Mouse (Mus musculus) gastrocnemius, postnatal 25 days (tissue): ENCODE data around the gene Itpkb. TPM values are rescaled to one million over a fixed set of nuclear protein-coding genes. Genes with fewer than 3 reads are reported as not detected.
A peak's percentile ranks its signal among the peaks of the same experiment; 100 is the strongest.

ENCODE experiments used
- DNase-seq: peaks from one replicate; pipeline ENCODE4 v3.0.0; 2022
- total RNA-seq, 2 experiments: library from RNA; stranded (reverse); gene quantifications; 1 replicate in 1 of 2; 2 replicates in 1 of 2; pipeline ENCODE4 v1.2.3; 2021

Itpkb gene
- total RNA-seq, 2 experiments from 2014 or later: 16.0 to 18.0 TPM

DNA sequence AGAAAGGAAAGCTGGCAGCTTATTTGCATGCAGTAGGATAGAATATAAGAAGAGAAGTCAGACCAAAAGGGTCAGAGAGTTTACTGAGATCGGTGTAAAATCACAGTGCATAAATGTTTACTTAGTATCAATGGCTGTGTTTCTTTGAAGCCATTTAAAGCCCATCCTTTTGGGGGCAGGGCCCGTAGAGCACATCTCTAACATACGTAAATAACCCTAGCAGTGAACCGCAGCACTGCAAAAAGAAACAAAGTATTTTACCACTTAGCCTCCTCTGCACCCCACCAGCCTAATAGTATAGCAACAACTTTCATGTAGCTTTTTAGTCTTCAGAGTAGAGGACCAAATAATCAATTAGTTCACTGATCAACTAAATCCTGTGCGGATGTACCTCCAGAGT is 67.4 kb downstream of the Itpkb start:
- DNase-seq: no peak

DNA sequence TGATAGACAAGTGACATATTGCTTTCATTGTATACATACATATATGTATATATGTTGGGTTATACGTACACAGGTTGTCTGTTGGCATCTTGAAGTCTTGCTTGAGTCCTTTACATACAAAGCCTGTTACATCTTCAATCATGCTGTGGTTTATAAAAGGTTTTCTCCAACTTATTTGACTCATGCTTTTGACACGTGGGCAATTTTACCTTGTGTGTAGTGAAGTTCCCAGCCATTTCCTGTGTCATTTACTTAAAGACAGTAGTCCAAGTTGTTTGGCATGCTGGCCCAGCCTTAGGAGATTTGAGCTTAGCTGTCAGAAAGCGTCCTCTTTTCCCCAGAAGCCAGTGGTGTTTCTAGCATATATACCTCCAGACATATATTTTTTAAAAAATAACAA is 68.2 kb downstream of the Itpkb start:
- DNase-seq: no peak

DNA sequence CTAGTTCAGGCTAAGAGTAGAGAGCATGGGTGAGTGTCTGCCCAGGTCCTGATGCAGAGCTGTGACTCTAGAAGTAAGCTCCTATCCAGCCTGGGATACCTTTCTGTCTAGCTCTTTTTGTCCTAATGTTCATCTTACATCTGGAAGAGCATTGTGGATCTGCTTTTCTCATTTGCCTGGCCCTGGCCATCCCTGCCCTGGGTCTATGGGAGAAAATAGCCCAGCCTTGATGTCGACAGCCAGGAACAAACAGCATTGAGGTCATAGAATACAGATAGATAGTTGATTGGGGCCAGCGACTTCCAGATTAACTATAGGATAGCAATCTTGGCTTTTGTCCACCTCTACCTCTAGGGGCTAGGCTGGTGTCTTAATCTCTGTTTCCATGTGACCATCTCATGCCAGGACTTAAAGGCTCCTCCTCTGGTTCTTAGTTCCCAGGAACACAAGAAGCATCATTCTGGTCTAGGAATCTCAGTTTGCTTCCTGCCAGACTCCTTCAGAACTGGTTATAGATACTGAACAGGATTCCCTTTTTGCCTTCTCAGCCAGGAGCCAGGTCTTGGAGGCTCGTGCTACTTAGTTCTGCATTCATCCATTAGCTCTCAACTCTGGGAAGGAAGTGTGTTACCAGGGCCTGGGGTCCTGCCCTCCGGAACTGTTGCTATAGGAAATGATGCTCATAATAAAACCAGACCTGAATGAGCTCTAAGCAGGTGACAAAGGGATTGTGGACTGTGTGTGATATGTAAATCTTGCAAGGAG is 70.6 kb downstream of the Itpkb start:
- no peak for DNase-seq

DNA sequence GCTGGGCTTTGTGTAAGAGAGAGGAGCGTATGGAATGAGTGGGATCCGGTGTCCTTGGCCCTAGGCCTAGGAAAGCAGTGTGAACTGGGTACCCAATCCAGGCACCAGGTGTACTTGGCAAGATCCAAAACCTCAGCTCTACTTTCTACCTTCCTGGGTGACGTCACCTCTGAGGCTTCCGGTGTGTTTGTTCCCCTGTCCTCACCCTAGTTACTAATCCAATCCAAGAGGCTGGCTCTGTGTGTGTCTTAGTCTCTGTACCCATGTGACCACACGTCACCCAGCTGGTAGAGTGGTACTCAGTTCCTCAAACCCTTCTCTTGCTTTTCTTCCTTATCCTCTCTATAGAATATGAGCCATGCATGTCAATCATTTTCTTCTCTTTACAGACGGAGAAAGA is 71.4 kb downstream of the Itpkb start:
- DNase-seq: no peak

DNA sequence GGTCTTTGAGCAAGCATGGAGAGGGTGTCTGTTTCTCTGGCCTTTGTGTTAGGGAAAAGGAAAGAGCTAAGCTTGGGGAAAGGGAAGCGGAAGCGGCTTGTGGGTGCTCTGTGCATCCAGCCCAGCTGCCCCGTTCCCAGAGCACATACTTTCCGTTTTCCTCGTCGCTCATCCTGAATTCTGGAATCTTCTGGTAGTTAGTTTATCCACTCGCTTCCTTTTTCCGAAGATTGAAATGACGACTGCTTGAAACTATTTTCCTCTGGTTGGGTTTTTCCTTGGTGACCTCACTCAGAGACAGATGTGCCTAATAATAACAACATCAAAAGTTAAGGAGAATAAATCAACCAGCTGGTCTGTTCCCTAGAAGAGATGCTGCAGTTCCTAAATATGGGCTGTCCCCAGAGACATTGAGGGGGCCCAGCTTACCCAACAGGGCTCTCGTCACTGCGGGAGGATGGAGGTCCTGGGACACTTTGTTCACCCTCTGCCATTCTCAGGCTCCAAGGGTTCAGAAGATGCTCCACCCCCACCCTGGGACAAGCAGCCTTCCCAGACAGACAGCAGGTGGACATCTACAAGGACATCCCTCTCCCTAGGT is 72.3 kb downstream of the Itpkb start:
- DNase-seq: peak; percentile 62

DNA sequence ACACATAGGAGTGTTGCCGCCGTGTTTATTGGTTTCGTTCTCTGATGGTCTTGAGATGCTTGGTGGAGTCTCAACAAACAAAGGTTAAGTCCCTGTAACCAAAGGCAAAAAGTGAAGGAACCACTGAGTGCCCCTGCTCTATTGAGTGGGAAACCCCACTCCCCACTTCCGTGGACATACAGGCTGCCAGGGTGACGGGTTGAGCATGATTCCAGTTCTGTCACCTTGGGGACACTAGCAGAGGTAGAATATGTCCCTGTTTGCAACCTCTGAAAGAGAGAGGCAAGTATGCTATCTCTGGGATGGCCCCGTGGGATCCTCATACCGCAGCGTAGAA is 73.0 kb downstream of the Itpkb start:
- no peak for DNase-seq

DNA sequence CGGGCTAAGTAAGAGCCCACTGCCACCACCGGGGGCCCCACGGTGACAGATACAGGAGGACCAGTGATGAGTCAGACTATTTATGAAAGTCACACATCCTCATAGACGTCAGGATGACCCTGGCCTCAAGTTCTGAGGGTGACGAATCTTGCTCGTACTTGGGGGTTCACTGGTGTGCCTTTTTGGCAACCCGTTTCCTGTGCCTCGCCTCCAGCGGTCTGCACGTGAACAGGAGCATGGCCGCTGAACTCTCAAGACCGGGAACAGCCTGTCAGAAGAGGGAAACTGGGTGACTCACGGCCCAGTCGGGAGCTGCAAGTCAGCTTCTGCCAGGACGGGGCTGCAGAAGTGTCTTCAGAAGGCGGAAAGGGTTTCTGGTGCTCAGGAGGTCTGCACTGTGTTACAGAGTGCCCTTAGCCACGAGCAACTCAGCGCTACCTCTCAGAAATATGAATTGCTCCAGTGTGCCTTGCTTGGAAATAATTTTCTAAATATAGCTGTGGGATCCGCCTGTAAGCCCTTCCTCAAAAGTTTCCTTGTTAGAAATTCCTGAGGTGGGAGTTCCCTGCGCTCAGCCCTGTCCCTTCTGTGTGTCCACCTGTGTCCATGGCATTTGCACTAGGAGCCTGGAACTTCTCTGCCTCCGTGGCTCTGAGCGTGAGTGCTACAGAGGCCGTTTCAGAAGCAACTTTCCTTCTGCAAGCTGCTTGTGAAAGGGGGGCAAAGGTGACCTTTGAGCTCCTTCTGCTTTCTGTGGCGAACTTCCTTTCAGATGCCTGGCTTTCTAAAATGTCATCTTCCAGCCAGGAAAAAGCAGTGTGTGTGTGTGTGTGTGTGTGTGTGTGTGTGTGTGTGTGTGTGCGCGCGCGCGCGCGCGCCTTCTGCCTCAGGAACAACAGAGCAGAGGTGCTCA is 73.7 kb downstream of the Itpkb start:
- DNase-seq: peak; percentile 65

DNA sequence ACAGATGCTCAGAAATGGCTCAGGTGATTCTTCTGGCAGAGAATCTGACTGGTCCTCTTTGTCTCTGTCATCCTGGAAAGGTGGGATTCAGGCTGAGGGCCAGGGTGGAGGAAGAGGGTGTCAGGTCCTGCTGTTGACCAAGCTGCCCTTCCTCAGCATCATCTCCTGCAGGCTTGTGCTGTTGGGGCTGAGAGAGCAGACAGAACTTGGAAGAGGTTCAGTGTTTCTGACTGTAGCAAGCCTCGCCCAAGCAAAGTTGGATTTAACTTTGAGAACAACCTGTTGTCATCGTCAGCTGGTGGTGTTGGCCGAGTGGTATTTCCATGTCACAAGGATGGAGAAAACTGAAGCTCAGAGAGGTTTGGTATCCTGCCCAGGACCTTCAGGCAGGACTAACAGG is 74.4 kb downstream of the Itpkb start:
- DNase-seq: no peak

DNA sequence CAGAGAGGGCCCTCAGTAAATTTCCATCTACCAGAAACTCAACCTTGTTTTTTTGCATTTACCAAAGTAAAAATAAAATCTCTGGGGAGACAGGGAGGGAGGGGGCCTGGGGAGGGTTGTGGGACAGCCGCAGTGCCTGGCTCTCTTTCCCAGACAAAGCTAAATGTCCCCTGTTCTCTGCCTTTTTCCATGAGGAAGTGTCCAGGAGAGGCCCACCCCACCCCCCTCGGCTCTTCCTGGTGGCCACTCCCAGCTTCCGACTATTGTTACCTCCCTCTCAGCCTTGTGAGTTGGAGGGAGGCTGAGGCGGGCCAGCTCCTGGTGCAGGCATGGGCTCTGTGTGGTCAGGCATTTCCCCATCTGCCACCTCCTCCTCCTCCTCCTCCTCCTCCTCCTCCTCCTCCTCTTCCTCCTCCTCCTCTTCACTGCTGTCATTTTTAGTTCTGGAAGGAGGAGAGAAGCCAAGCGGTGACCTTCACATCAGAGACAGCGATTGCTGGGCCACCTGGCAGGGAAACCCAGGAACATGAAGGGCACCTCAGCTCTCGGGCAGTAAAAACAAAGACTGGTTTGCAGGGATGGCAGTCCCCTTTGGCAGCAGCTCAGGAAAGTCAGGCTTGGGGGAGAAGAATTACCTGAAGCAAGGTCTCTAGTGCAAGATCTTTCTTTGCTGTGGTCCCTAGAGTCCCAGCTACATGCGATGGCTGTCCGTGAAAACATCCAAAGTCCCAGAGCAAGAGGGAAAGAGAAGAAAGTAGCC is 75.5 kb downstream of the Itpkb start:
- DNase-seq: peak; percentile 77

DNA sequence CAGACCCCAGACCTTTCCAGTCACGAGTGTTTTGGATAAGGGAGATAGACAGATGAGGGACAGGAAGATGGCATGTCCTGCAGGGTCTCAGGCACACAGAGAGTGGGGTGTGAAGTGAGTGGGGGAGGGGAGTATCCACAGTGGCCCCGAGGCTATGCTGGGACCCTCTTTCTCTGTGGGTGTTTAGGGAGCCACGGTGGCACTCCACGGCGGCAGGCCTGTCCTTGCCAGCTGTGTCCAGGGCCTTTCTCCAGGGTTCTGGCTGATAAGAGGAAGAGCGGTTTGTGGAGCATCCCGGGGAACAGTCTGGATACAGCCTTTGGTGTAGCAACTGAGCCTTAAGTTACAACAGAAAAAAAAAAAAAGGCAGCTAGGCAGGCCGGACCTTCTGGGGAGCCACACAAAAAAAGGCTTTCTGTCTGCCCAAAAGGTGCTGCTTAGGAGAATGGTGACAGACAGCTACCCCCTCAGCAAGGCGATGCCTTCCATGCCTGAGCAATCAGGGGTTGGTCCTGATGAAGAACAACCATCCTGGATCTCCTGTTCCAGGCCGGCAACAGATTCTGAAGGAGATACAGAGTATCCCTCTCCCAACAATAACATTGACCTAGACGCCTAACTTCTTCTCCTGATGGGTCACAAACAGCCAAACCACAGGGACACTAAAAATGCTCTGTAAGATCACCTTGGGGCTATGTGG is 76.2 kb downstream of the Itpkb start:
- no peak for DNase-seq

DNA sequence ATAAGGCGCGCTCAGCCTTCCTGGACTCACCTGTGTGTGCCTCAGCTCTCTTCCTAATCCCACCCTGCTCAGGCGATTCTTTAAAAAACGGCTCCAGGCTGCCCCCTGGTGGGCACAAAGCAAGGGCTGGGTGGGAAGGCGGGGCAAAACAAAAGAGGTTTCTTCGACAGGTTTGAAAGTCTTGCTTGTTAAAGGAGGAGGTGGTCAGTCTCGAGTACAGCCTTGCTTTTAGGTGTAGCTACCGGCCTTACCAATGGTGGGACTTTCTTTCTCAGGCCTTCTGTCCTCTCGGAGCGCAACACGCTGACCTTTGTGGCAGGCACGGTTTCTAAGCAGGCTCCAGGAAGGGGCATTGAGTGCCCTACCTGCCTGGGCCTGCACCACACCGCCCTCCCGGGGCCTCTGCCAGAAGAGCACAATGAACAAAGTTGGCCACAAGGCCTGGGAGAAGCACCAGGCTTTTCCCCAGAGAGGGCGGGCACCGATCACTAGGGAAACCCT is 76.9 kb downstream of the Itpkb start:
- DNase-seq: no peak

DNA sequence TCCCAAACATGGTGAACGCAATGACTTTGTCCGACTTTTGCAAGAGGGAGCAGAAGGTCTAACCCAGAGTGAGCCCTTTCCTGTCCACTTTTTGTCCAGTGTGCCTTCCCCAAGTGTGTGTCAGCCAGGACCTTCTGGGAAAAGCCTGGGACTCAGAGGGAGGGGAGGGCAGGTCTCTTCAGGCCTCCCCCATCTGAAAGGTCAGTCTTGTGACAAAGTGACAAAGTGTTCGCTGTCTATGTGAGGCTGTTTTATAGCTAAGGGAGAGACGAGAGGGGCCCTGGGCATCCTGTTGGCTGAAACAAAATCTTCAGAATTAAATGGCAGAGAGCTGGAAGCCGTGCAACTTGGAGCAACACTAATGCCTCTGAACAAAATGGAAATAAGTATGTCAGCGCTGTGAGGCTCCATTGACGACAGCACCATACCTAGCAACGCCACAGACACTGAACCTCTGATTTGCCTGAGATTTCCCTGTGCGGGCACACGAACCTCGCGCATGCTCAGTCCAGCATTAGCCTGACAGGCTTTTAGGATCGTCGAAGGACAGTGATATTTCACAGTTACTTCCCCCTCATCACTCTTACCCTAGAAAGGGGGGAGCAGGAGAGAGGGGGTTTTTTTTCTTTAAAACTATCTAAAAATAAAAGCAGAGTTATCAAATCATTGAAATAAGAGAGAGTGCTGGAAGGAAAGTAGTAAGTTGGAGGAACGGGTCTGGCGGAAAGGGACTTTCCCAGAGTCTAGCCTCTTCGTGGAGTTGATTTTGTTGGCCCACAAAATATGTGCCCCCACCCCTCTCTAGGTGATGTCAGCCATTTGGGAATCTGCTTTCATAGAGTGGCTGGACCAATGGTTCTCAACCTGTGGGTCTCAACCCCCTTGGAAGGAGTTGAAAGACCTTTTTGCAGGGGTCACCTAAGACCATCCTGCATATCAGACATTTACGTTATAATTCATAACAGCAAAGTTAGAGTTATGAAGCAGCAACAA is 77.7 kb downstream of the Itpkb start:
- DNase-seq: no peak

DNA sequence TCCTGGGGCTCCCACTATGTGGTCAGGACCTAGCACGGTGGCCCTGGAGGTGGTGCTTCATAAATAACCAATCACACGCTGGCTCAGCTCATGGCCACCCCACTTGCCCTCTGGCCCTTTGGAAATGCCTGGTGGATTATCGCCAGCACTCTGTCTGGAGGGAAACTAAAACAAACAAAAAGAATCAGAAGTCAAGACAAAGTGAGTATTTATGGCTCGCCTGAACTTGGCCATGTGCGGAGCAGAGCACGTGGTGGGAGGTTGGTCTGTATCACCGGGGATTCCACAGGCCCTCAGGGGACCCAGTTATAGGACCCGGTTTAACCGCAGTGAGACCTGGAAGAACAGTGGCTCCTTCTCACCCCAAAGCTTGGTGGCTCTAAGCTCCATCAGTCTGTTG is 78.5 kb downstream of the Itpkb start:
- no peak for DNase-seq

DNA sequence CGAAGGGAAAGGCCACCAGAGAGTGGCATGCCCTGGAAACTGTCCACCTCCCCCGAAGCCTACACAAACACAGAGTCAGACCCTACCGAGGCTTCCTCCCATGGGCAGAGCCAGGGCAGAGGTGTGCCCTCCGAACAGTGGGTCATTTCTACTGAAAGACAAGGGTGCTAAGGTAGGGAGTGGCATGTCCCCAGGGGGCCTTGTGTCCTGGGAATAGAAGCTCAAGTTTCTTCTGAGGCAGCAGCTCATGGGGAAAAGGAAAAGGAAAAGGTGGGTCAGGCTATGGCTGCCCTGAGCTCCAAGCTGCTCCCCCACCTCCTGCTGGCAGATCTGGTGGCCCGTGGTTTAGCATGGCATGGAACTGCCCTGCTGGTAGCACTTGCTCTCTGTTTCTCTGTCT is 79.5 kb downstream of the Itpkb start:
- DNase-seq: no peak

DNA sequence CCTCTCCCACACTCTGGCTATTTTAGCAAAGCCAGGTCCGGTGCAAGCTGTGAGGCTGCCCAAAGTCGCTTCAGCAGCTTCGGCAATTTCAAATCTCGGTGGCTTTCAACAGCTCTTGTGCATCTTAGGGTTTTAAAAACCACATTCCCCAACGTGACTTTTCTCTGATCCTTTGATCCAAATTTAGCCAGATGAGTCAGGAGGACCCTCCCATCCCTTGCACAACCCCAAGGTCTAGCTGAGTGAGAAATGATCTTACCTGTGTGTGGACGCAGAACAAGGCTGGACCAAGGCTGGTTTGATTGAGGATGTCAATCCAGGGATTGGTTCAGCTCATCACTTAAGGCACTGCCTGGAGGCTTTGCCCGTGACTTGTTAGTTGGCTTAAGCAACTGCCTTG is 80.0 kb downstream of the Itpkb start:
- DNase-seq: no peak

DNA sequence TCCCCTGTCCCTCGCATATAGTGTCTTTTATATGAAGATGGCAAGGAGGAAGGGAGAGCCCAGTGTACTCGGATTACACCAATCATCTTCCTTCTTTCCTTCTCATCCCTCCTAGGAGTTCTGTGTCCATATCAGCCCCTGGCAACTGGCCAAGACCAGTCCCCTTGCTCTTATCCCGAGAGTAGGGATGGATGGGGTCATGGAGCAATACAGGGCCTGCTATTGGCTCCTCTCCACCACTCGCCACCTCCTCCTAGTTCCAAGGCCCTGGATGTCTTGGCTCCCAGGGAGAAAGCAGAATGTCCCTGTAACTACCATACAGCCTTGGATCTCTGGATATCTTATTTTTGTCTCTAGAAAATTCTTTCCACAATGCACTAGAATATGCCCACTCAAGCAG is 84.8 kb downstream of the Itpkb start:
- no peak for DNase-seq

DNA sequence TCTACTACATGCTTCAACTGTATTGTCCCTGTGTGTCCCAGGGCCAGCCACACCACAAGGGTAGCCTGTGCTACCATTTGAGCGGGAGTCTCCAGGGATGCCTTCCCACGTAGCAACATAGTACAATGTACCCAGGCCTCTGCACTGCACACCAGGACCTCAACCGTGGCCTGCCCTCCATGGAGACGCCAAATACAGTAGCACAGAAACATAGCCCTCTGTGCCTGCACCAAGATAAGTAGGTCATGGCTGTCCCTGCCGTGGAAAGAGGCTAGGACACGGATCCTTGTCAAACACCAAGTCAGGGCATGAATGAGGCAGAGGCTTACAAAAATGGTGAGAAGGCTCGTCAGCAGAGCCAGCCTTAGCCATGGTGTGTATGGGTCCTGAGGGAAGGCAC is 85.6 kb downstream of the Itpkb start:
- no peak for DNase-seq

DNA sequence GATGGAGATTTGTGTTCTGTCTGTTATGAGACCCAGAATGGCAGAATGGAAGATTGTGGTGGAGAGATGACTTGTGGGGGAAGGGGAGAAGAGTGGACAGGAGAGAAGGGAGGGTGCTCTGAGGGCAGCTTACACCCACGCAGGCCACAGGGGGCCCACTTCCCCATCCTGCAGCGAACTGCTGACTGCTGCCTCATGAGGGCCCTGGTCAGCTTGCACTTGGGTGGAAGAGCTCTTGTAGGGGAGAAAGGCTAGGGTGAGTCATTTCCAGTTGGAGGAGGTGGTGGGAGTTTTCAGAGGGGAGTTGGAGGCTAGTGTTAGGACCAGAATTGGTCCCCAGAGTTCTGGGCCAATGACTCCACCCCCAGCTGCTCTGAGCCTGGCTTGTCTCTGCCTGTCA is 86.8 kb downstream of the Itpkb start:
- peak; percentile 46 for DNase-seq

DNA sequence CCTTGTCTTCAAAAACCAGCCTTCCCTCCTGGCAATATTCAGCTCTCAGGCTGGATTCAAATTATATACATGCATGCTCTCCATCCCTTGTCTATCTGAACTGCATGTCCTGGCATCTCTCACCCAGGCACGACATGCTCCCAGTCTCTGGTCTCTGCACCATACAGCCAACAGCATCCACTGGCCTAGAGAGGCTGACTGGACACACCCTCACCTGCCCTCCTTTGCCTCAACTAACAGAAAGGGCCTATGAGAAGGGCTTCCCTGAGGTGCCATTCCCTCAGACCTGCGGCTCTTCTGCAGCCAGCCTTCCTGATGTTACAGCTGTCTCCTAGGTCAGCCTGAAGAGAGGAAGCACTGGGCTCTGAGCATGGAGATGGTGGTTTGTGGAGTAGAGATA is 88.8 kb downstream of the Itpkb start:
- DNase-seq: no peak

DNA sequence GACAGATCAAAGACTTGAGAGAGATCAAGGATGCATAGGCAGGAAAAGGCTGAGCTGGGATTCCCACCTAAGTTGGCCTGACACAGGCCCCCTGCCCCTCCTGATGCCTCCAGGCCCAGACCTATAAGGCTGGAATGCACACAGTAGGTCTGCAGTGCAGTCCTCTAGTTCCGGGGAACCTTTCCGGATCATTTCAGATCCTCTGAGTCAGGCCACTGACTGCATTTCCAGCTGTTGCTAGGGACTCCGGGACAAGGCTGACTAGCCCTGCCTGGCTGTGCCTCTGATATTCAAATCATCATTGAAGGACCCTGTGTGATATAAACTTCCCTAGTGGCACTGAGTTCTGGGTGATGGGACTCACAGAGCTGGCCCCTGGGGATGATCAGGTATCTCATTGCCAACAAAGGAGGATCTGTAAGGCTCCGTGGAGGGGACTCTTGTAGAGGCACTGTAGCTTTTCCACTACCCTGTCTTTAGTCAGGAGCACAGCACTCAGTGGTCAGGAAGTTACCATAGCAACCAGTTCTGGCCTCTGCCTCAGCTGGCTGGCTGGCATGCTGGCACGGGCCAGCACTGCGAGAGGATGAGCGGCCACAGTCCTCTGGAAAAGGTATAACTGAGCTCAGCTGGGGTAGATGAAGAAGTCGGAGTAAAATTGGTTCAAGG is 90.3 kb downstream of the Itpkb start:
- DNase-seq: no peak
